Comparison of ENCODE assay signal across 9 mouse cellular contexts in the genomic region with DNA sequence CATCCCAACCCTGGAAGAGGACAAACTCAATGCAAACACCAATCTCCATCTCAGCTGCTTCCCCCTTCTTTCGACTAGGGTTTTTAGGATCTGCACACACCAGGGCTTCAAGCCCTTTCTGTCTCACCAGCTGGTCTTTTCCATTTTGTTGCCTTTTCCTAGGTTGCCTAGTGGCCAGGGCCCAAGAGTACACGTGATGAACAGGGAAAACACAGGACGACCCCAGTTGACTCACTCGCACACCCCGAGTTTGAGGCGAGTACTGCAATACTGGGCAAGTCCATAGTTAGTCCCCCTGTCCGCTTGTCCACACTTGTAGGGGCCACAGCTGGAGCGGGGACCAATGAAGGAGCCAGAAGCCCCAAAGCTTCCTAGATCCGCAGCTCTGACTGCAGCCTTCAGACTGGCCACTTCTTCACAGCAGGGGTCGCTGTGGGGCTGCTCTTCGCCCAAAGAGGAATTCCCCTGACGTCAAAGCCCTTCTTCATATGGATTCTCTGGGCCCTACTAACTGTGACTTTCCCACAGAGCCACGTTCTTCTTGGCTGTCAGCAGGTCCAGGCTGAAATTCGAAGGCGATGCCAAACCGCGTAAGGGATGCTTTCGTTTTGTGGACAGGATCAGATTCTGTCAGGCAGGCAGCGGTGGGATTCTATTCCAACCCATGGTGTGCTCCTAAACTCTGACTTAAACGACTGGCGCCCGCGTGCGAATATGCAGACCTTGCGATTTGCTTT. TPM values are rescaled to one million over a fixed set of nuclear protein-coding genes. Genes with fewer than 3 reads are reported as not detected.
DNase-seq lines count a peak whose midpoint lies in the region; ATAC-seq and TF ChIP-seq lines count a peak whose summit lies in the region.
"Not testable (repeated sequence)": the region's sequence is repeated elsewhere in the genome, so short reads cannot be mapped to it uniquely, and the experiment has no call there.
"Had no signal": no experiment of that assay in that cellular context is flagged by ENCODE, and none has a peak within 500 bp of the region (broad histone marks: within the 10 kb centered on the region; RNA-seq: fewer than 3 reads in every experiment).

A gene (plus strand): TSS at position 687 of the 737 bp plus-strand sequence.

- peak within 1 kb of the TSS; percentile 16; the same call in 1 of the 2 replicates for H3K4me3 ChIP-seq in heart, adult 2 months
- peak within 1 kb of the TSS; percentile 14 for H3K4me3 ChIP-seq in intestine, embryonic 16.5 days (ENCODE audit: low read length)
- H3K4me3 ChIP-seq in limb, embryonic 10.5 days = 0 out of 2 replicates have a peak within 1 kb of the TSS, but pooled peaks have one; percentile 10
- peak within 1 kb of the TSS; percentile 85 for H3K4me3 ChIP-seq in megakaryocyte, embryonic 14.5 days (replicated peaks)

- H3K9ac ChIP-seq in heart, adult 2 months (ENCODE audit: low read depth, low read length); intestine, embryonic 16.5 days (ENCODE audit: low read depth, low read length): not testable (repeated sequence)

- H3K9me3 ChIP-seq in intestine, embryonic 16.5 days (ENCODE audit: control insufficient read depth, low read length); limb, embryonic 10.5 days (replicated peaks); megakaryocyte, embryonic 14.5 days: not testable (repeated sequence)

- 11% methylated on average over 18 of the region's 25 CpGs for WGBS in heart, adult 2 months
- 13% methylated on average over 18 of the region's 25 CpGs for WGBS in intestine, embryonic 16.5 days
- 15% methylated on average over 17 of the region's 25 CpGs for WGBS in limb, embryonic 10.5 days

- peak; percentile 54 for DNase-seq in adrenal gland, adult 2 months
- peak; percentile 66 for DNase-seq in embryo, embryonic 11 days
- DNase-seq in heart, adult 2 months = peak; percentile 22 to 51
- DNase-seq in limb, embryonic 10.5 days (ENCODE audit: low spot score) = peak; percentile 39
- peak; percentile 73 for DNase-seq in retina, postnatal 1 day
- peak; percentile 15 for DNase-seq in urinary bladder, postnatal 14 days (ENCODE audit: low spot score)

- TF ChIP-seq EP300 in heart, adult 2 months (IDR thresholded peaks at IDR 0.05; ENCODE audit: insufficient read depth, low read depth, low read length) = not testable (repeated sequence)

- TF ChIP-seq CTCF in heart, adult 2 months (IDR thresholded peaks at IDR 0.05) = peak; percentile 61

- not testable (repeated sequence) for H3K4me1 ChIP-seq in heart, adult 2 months (ENCODE audit: control insufficient read depth, insufficient read depth, low read length); intestine, embryonic 16.5 days (ENCODE audit: control insufficient read depth, insufficient read depth, low read length); limb, embryonic 10.5 days; megakaryocyte, embryonic 14.5 days

- H3K27ac ChIP-seq in heart, adult 2 months; intestine, embryonic 16.5 days (ENCODE audit: low read length); limb, embryonic 10.5 days: not testable (repeated sequence)

- intact Hi-C loops in heart, adult 2 months (cut with DNase I) = not testable (repeated sequence)

- not testable (repeated sequence) for H3K79me2 ChIP-seq in heart, adult 2 months (replicated peaks; ENCODE audit: control insufficient read depth, insufficient read depth, low read length)

- peak; percentile 52 for ATAC-seq in intestine, embryonic 16.5 days

- not testable (repeated sequence) for H3K36me3 ChIP-seq in heart, adult 2 months (ENCODE audit: control insufficient read depth, insufficient read depth, low read length); intestine, embryonic 16.5 days (ENCODE audit: control insufficient read depth, insufficient read depth, low read length); limb, embryonic 10.5 days; megakaryocyte, embryonic 14.5 days (replicated peaks; ENCODE audit: low read length)

- H3K27me3 ChIP-seq in heart, adult 2 months (ENCODE audit: control insufficient read depth, insufficient read depth, low read length); intestine, embryonic 16.5 days (replicated peaks; ENCODE audit: control insufficient read depth, insufficient read depth, low read length); megakaryocyte, embryonic 14.5 days (replicated peaks): not testable (repeated sequence)
- H3K27me3 ChIP-seq in limb, embryonic 10.5 days (ENCODE audit: low read depth, poor library complexity, severe bottlenecking) = peaks cover 19% of the 10 kb centered on the region

- not testable (repeated sequence) for TF ChIP-seq POLR2A in heart, adult 2 months (IDR thresholded peaks at IDR 0.05; ENCODE audit: insufficient read depth, low read depth, low read length)

- peak within 1 kb of the TSS; percentile 43 for H3K4me2 ChIP-seq in intestine, embryonic 16.5 days (ENCODE audit: low read depth, low read length)

RNA-seq across cellular contexts. Expression of the gene that starts here (rescaled TPM):
- total RNA-seq in adrenal gland, adult 2 months (2021) = not detected
- not detected in 2 replicates for polyA plus RNA-seq in adrenal gland, adult 2 months (2012; rRNA removed)
- not detected for total RNA-seq in heart, adult 2 months (2021)
- not detected in 2 replicates for polyA plus RNA-seq in heart, adult 2 months (2012; rRNA removed)
- polyA plus RNA-seq in intestine, embryonic 16.5 days (2015; fragmentation: Nextera tagmentation; extraction: Ambion mirVana) = not detected in 2 replicates
- not detected in 2 replicates for polyA plus RNA-seq in limb, embryonic 10.5 days (2016; fragmentation: Nextera tagmentation; extraction: Ambion mirVana)
- not detected in 2 replicates for polyA plus RNA-seq in megakaryocyte, embryonic 14.5 days (2012; ENCODE audit: insufficient read depth, low replicate concordance)
- polyA plus RNA-seq: macrophage had no signal

Comparison
In these comparisons a context has a peak if more than half of its experiments do, and no peak if none do; other contexts are left out.
1. Peak in DNase-seq in adrenal gland, adult 2 months; RNA of the gene not detected or under 1 TPM.
2. Peak in DNase-seq and H3K4me3 ChIP-seq in heart, adult 2 months; RNA of the gene not detected or under 1 TPM.
3. Peak in ATAC-seq, H3K4me3 ChIP-seq and H3K4me2 ChIP-seq in intestine, embryonic 16.5 days; RNA of the gene not detected or under 1 TPM.
4. Peak in DNase-seq and H3K4me3 ChIP-seq in limb, embryonic 10.5 days; RNA of the gene not detected or under 1 TPM.
5. DNase-seq: peak in every context shown above with its lines; median percentile 73 in retina, postnatal 1 day; 66 in embryo, embryonic 11 days; 54 in adrenal gland, adult 2 months; 39 in limb, embryonic 10.5 days; 36 in heart, adult 2 months; 15 in urinary bladder, postnatal 14 days.
6. H3K4me3 ChIP-seq: peak in every context shown above with its lines; median percentile 85 in megakaryocyte, embryonic 14.5 days; 16 in heart, adult 2 months; 14 in intestine, embryonic 16.5 days; 10 in limb, embryonic 10.5 days.